Mouse (Mus musculus) kidney, postnatal 10 days (tissue): Measurements from ENCODE around the gene Prr3.
A peak's percentile ranks its signal among the peaks of the same experiment; 100 is the strongest.
"Not testable (repeated sequence)": the region's sequence is repeated elsewhere in the genome, so short reads cannot be mapped to it uniquely, and the experiment has no call there.

Experiments used
- DNase-seq: peaks from one replicate; pipeline ENCODE4 v3.0.0; 2021; ENCODE audit warnings: mixed read lengths

The Prr3 gene

DNA sequence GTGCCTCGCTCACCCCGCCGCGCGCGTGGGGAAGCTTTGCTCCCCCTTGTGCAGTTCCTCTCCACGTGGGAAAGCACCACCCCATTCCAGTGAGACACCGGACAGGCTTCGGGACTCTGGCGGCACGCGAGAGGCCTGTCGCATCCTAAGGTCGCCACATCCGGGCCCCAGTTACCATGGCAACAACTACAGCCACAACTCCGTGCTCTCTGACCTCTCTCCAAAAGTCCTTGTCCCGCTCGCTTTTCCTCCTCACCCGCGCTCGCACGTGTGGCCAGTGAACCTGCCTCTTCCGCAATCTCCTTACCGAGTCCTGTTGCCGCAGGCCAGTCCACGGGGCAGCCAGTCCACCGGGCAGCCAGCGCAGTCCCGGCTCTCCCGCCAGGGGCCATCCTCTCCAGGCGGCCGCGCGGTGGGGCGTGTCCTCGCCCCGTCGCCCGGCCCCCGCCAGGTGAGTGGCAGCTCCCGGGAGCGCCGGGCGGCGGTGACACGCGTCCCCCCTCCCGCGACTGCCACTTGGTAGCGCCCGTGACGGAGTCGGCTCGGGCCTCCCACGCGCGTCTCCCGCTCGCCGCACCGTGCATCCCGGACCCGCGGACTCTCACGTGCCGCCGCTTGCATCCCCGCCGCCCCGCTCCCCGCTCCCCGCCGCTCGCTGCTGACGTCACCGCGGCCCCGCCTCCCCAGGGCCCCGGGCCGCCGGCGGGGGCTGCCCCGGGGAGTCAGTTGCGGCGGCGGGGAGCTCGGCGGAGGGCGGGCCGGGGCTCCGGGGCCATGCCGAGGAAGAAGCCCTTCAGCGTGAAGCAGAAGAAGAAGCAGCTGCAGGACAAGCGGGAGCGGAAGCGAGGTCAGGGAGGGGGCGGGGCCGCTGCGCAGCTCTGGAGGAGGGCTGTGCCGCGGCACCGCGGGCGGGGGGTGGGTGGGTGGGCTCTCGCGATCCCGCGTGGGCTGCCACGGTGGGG is at the start of gene Prr3, which contains the start of gene Gnl1:
Prr3 (minus strand) TSS at position 836 of the 962 bp plus-strand sequence.
Gnl1 (plus strand) TSS at position 451 of the 962 bp plus-strand sequence.
- peak; percentile 94 for DNase-seq

DNA sequence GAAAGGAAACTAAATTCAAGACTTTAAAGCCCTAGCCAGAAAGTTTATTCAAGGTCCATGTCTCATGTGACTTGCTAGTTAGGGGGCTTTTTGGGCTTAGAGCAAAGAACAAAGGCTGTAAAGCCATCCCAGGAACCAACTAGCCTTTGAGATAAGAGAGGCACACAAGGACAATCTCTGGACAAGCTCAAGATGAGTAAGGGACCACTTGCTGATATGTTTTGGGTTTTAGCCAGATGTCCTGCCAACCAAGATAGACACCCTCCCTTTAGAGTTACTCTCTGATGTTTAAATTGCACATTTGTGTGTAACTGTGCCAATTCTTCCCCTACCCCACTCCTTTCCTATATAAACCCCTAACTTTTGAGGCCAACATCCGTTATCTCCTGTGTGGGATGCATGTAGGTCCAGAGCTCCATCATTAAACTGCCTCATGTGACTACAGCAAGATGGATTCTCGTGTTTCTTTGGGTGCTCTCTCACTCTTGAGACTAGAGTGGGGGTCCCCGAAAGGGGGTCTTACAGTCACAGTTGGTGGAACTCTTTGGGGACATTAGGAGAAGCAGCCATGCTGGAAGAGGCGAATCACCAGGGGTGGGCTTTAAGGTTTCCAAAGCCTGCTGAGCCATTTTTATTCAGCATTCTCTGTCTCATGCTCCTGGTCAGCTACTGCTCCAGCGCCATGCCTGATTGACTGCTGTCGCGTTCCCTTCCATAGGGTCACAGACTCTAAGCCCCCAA is 49.0 kb upstream of the Prr3 start:
- DNase-seq: no peak

DNA sequence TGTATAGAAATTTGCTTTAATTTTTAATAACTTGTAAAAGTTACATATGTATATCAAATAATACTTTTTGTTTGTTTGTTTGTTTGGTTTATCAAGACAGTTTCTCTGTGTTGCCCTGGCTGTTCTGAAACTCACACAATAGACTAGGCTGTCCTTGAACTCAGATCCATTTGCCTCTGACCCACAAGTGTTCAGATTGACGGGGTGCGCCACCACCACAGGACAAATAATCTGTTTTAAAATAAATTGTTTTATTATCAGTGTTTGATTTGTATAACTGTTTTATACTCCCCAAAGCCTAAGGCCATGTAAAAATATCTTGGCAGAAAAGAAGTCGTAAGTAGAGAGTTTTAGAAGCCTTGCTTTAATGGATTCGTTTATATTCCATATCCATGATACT is 47.6 kb upstream of the Prr3 start:
- no peak for DNase-seq

DNA sequence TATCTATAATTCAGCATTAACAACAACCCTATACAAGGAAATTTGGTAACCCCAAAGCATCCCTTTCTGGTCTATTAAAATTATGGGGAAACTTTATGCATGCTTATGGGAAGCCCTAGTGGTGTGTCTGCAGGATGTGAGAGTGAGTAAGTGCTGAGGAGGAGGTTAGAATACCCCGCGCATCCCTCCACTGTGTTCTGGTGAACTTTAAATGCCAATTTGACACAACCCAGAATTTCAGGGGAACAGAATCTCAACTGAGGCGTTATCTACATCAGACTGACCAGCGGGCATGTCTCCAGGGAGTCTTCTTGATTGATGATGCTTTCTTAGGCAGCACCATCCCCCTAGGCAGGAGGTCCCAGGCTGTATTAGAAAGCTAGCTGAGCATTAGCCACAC is 45.9 kb upstream of the Prr3 start:
- DNase-seq: no peak

DNA sequence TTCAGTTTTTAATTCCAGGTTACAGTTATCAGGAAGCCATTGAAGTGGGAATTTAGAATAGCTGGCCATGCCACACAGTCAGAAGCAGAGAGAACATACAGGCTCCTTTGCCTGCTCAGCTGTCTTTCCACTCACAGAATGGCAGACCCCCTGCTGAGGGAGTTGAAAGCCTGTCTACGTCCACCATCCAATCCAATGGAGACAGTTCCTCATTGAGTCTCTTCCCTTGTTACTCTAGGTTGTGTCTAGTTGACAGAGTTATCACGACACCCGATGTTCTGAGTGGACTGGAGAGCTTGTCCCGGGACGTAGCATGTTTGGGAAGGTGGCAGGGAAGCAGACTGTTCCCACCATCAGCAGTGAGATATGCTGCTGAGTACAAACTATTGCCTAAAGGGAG is 45.2 kb upstream of the Prr3 start:
- no peak for DNase-seq

DNA sequence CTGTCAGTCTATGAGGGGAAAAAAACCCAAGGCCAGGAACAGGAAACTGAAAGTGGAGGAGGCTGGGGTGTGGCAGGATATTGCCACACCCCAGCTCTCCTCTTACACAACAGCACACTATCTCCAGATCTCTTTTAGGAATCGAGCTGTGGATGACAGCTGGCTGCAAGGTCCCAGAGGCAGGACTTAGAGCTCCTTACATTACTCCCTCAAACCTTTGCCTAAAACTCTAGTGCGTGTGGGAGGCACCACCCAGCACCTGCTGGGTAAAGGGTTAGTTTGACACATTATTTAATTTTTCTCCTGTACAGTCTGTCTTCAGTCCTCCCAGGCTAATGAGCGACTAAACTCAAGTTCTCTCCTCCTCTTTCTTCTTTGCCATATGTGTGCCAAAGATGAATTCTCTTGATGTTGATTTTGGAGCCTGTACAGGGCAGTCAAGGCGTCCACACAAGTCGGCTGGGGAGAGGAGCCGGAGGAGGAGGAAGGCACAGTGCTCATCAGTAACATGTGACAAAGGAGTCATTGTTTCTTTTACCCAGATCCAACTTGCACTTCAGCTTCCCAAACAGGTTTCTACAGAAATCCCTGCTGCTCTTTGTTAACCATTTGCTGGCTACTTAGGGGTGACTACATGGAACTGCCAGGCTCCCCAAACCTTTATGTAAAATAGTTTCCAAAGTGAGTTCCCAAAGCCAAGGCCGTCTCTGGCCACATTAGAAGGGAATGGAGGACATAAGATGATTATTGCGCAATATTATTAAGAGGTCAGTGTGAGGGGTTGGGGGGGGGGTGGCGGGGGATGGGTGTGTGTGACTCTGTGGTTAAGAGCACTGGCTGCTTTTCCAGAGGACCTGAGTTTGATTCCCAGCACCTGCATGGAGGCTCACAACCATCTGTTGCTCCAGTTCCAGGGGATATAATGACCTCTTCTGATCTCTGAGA is 43.9 kb upstream of the Prr3 start:
- DNase-seq: peak; percentile 30

DNA sequence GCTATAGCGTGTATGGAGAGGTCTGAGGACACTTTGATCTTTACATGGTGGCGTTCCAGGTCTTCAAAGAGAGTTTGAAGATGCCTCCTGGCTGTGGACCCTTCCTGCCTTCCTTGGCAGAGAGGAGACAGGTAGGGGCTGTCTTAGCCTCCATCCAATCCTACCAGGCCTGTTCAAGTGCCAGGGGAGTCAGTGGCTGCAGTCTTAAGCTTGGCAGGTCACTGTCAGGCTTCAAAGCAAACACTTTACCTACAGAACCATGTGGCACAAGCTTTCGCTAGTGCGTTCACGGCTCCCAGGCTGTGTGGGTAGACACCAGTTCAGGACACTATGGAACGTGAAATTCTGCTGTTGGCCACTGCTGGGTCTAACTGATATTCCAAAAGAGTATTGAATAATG is 42.9 kb upstream of the Prr3 start:
- DNase-seq: no peak

DNA sequence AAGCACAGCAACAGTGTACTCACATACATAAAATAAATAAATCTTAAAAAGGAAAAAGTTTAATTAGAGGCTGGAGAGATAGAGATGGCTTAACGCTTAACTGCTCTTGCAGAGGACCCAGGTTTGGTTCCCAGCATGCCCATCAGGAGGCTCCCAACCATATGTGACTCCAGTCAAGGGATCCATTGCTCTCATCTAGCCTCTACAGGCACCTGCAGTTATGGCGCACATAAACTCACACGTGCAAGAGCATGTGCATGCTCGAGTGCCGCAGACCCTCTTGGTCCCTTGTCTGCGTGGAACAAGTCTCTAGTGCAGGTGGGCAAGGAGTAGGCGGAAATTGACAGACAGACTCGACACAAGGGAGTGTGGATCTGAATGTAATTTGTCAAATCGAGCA is 42.1 kb upstream of the Prr3 start:
- no peak for DNase-seq

DNA sequence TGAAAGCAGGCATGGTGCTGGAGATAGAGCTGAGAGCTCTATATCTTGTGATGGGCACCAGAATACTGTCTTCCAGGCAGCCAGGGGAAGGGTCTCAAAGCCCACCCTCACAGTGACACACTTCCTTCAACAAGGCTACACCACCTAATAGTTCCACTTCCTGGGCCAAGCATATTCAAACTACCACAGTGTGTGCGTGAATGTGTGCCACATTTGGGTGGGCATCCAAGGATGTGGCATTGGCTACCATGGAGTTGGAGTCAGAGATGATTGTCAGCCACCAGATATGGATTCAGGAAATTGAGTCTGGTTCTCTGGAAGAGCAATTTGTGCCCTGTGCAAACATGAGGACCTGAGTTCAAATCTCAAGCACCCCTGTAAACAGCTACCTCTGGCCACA is 41.3 kb upstream of the Prr3 start:
- DNase-seq: no peak

DNA sequence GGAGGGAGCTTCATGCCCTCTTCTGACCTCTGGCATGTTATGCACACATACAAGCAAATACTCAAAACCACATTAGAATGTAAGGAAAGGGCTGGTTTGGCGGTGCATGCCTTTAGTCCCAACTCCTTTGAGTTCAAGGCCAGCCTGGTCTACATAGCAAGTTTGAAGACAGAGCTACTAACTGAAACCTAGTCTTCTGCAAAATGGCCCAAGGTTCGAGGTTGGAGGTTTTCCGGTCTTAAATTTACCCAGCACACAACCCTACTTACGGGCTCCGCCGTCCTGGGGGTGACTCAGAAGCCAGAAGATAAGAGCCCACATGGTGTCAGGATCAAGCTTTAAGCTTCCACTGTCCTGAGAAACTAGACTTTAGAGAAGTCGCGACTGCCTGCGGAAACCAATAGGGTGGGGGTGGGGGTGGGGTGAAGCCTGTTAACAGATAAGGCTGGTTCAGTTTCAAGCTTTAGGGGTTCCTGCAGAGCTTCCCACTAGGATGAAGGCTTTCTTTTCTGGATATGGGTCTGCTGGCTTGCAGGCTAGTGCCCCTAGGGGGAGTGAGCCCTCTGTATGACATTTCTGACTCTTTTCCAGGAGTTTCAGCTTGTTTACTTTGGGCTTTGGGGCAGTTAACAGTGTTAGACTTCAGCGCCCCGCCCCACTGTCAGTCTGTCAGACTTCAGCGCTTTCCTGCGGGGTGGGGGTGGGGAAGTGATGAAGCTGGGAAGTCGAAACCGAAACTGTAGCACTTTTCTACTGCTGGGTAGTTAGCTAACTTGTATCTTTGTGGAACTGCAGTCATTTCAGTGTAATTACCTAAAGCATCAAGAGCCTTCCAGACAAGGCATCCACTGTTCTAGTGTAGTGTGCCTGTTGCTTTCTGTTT is 40.4 kb upstream of the Prr3 start, which contains the start of gene H2-T24:
H2-T24 (minus strand) TSS at position 370 of the 883 bp plus-strand sequence.
- DNase-seq: peak; percentile 84

DNA sequence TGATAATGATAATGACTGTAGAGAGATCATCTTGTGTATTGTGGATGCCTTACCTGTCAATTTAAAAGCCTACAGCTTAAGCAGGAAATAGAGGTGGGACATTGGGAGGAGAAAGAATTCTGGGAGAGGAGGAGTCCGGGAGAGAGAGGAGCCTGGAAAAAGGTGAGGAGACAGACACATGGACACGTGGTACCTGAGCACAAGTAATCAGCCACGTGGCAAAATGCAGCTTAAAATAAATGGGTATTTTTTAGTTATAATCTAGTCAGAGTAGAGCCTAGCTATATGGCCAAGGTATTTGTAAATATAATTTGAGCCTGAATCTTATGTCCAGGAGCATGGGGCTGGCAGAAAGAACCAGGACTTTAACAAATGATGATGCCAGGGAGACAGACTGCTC is 39.5 kb upstream of the Prr3 start:
- no peak for DNase-seq

DNA sequence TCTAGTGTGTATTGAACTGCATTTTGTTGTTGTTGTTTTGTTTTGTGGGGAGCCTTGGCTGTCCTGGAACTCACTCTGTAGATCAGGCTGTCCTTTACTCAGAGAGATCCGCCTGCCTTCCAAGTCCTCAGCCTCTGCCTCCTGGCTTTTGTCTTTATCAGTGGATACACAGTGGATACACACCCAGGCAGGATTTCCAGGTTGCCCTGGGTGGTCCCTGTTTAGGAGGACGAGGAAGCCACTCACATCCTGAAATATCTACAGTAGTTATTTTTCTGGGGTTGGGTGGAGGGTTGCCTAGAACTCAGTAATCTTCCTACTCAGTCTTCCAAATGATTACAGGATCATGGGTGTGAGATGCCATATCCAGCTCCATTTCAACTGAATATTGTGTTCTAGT is 38.9 kb upstream of the Prr3 start:
- DNase-seq: peak; percentile 52

DNA sequence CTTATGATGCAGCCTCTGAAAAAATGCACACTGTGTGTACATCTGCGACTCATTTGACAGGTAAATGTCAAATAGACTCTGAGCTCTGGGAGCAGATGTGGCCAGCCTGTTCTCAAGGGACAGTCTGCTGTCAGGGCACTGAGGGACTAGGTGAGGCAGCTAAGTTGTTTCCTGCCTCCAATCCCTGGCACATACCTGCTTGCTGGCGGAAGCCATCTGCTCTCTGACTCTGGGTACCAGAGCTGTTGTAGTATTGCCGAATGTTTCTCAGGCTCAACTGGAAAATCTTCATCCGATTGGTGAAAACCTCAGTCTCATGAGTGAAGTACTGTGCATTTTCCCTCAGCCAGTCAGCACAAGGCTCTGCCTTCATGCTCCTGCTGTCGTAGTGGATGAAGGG is 37.0 kb upstream of the Prr3 start:
- no peak for DNase-seq

DNA sequence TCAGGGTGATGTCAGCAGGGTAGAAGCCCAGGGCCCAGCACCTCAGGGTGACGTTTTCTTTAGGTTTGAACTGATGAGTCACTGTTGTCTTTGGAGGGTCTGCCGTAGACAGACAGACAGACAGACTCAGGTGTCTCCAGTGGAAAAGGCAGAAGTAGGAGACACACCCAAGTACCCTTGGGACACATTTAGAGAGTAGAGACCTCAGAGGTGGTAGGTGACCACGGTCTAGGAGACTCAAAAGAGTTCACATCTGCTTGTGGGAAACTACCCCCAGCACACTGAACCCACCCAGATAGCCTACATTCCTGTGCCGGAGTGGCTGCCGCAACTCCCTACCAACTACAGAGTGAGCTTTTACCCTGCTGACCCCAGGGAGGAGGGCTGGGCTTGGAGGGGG is 34.9 kb upstream of the Prr3 start:
- DNase-seq: no peak

DNA sequence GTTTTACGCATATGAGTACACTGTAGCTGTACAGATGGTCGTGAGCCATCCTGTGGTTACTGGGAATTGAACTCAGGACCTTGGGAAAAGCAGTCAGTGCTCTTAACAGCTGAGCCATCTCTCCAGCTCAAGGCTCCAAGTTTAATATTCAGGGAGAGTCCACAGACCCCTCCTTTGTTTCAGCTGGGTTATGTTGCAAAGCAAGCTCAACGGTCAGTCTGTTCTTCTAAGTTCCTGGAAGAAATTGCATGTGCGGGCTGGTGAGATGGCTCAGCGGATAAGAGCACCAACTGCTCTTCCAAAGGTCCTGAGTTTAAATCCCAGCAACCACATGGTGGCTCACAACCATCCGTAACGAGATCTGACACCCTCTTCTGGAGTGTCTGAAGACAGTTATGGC is 24.4 kb upstream of the Prr3 start:
- not testable (repeated sequence) for DNase-seq

DNA sequence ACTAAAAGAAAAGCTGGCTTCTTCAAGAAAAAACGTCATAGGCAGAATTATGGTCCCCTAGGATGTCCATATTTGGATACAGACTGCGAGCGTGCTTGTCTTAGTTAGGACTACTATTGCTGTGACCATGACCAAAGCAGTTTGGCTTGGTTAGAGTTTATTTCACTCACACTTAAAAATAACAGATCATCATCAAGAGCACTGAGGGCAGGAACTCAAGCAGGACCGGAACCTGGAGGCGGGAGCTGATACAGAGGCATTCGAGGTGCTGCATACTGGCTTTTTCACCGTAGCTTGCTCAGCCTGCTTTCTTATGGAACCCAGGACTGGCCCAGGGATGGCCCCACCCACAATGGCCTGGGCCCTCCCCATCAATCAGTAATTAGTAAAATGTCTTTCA is 23.3 kb upstream of the Prr3 start:
- DNase-seq: no peak

DNA sequence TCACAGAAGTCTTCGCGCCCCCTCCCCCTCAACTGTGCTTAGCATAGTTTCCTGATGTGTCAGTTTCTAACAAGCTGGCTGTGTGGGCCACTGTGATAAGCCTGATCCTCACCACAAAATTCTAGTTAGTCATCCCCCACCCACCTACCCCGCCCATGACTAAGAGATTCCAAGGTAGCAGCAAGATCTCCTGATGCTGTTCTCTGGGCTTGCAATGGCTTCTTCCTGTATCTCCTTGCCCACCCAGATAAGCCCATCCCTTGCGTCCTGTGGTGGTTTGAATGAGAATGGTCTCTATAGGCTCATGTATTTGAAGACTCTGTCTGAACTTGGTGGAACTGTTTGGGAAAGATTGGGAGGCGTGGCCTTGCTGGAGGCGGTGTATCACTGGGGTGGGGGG is 21.9 kb upstream of the Prr3 start:
- no peak for DNase-seq

DNA sequence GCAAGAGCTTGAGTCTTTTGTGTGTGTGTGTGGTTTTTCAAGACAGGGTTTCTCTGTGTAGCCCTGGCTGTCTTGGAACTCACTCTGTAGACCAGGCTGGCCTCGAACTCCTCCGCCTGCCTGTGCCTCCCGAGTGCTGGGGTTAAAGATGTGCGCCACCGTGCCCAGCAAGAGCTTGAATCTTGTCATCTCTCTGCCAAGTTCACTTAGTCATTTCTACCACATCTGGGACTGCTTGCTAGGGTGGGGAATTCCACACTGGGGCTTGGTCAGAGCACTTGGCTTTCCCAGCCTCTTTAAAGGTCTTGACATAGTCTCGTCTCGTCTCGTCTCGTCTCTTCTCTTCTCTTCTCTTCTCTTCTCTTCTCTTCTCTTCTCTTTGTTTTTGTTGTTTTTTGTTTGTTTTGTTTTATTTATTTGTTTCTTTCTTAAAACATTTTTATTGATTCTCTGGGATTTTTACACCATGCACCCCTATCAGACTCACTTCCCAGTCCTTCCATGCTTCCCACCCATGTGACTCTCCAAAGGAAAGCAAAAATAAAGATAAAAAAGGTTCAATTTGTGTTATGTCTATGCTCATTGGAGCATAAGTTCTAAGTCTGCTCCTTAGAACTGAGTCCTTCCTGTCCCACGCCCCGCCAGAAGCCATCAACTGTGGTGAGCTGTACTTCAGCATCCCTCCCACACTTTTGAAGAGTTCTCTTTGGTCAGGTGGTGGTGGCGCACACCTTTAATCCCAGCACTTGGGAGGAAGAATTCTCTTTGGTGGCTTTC is 21.3 kb upstream of the Prr3 start:
- no peak for DNase-seq

DNA sequence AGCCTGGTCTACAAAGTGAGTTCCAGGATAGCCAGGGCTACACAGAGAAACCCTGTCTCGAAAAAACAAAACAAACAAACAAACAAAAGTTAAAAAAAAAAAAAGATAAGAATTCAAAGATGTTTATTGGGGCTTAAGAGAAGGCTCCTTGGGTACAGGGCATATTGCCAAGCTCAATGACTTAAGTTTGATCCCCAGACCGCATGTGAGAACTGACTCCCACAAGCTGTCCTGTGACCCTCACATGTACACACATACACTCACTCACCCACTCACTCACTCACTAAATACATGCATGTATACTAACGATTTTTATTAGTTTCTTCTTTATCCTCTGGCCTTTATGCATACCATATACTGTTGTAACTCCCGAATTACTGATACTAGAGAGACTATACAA is 20.3 kb upstream of the Prr3 start:
- no peak for DNase-seq

DNA sequence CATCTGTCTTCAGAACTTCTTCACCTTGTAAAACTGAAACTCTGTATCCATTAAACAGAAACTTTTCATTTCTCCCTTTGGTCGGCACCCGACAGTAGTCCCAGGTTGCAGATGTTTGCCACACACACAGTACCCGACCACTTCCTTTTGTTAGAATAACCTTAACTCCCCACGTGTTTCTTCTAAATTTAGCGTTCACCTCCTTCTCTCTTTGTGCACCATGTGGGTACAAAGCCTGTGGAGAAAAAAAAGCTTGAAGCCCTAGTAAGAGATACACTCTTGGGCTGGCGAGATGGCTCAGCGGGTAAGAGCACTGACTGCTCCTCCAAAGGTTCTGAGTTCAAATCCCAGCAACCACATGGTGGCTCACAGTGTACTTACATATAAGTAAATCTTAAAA is 19.3 kb upstream of the Prr3 start:
- no peak for DNase-seq
